Mouse (Mus musculus): ENCODE measurements around the gene Aipl1. TPM values are rescaled to one million over a fixed set of nuclear protein-coding genes. Genes with fewer than 3 reads are reported as not detected.

Gene Aipl1
- polyA plus RNA-seq, 1 experiment from 2014 or later = 0.05 TPM

- no peaks in the 10 kb centered on the region for H3K27me3 ChIP-seq (ENCODE audit: insufficient read depth, low read length)
- no peaks in the 10 kb centered on the region for H3K9me3 ChIP-seq (ENCODE audit: low read length)
- H3K9ac ChIP-seq (replicated peaks) = no peak overlapping the region
- peak; percentile 31; the same call in 1 of the 2 replicates for ATAC-seq
- no peaks in the 10 kb centered on the region for H3K36me3 ChIP-seq (replicated peaks; ENCODE audit: insufficient read depth, low read length)
- no peak overlapping the region for H3K4me2 ChIP-seq (ENCODE audit: low read depth, low read length)
- no peak for DNase-seq
- peaks cover 2% of the 10 kb centered on the region; the same call in 1 of the 2 replicates for H3K4me1 ChIP-seq (ENCODE audit: insufficient read depth)
- H3K27ac ChIP-seq (ENCODE audit: low read depth) = no peak overlapping the region
- WGBS (ENCODE audit: insufficient replicate concordance) = 47% methylated on average over 5 of the region's 5 CpGs
- TF ChIP-seq CTCF (IDR thresholded peaks at IDR 0.05; ENCODE audit: low read depth) (no peak), EP300 (IDR thresholded peaks at IDR 0.05; ENCODE audit: low read depth) (no peak)
- no peak overlapping the region for H3K4me3 ChIP-seq (ENCODE audit: low read depth, low read length)
Measured at GRCm38 (mm10) chr11:72010367-72010766, 26.9 kb downstream of the Aipl1 start.

- WGBS (ENCODE audit: insufficient replicate concordance) = 65% methylated on average over 5 of the region's 6 CpGs
- no peak for DNase-seq
Measured at GRCm38 (mm10) chr11:72005547-72005946, 31.8 kb downstream of the Aipl1 start.

GRCm38 (mm10) chr11:72003171-72003570 is 34.1 kb downstream of the Aipl1 start:
- no peak for DNase-seq

More at GRCm38 (mm10) chr11:72005547-72005946, 31.8 kb downstream of the Aipl1 start:
- H3K4me1 ChIP-seq (ENCODE audit: insufficient read depth) = no peaks in the 10 kb centered on the region
- ATAC-seq = no peak
- H3K4me2 ChIP-seq (ENCODE audit: low read depth, low read length) = no peak overlapping the region
- H3K27me3 ChIP-seq (ENCODE audit: insufficient read depth, low read length) = no peaks in the 10 kb centered on the region
- H3K36me3 ChIP-seq (replicated peaks; ENCODE audit: insufficient read depth, low read length) = no peaks in the 10 kb centered on the region
- no peak overlapping the region for H3K9ac ChIP-seq (replicated peaks)
- no peaks in the 10 kb centered on the region for H3K9me3 ChIP-seq (ENCODE audit: low read length)
- no peak overlapping the region for H3K4me3 ChIP-seq (ENCODE audit: low read depth, low read length)
- no peak overlapping the region for H3K27ac ChIP-seq (ENCODE audit: low read depth)
- TF ChIP-seq CTCF (IDR thresholded peaks at IDR 0.05; ENCODE audit: low read depth) = no peak

GRCm38 (mm10) chr11:72002138-72002853 is 35.0 kb downstream of the Aipl1 start:
- H3K9ac ChIP-seq (replicated peaks) = no peak overlapping the region
- no peaks in the 10 kb centered on the region for H3K36me3 ChIP-seq (replicated peaks; ENCODE audit: insufficient read depth, low read length)
- 39% methylated on average over 13 of the region's 13 CpGs for whole genome bisulfite sequencing (ENCODE audit: insufficient replicate concordance)
- H3K4me3 ChIP-seq (ENCODE audit: low read depth, low read length) = no peak overlapping the region
- no peak overlapping the region for H3K27ac ChIP-seq (ENCODE audit: low read depth)
- ATAC-seq (no peak), DNase-seq (peak; percentile 61)
- H3K4me1 ChIP-seq (ENCODE audit: insufficient read depth) = no peaks in the 10 kb centered on the region
- H3K27me3 ChIP-seq (ENCODE audit: insufficient read depth, low read length) = no peaks in the 10 kb centered on the region
- H3K4me2 ChIP-seq (ENCODE audit: low read depth, low read length) = no peak overlapping the region
- no peak for TF ChIP-seq EP300 (IDR thresholded peaks at IDR 0.05; ENCODE audit: low read depth)
- TF ChIP-seq CTCF (IDR thresholded peaks at IDR 0.05; ENCODE audit: low read depth) = peak; percentile 76
- H3K9me3 ChIP-seq (ENCODE audit: low read length) = no peaks in the 10 kb centered on the region

More at GRCm38 (mm10) chr11:72003171-72003570, 34.1 kb downstream of the Aipl1 start:
- Histone ChIP-seq H3K4me2 (ENCODE audit: low read depth, low read length) (no peak overlapping the region), H3K9ac (replicated peaks) (no peak overlapping the region), H3K4me3 (ENCODE audit: low read depth, low read length) (no peak overlapping the region), H3K27me3 (ENCODE audit: insufficient read depth, low read length) (no peaks in the 10 kb centered on the region), H3K4me1 (ENCODE audit: insufficient read depth) (no peaks in the 10 kb centered on the region), H3K36me3 (replicated peaks; ENCODE audit: insufficient read depth, low read length) (no peaks in the 10 kb centered on the region), H3K27ac (ENCODE audit: low read depth) (no peak overlapping the region), H3K9me3 (ENCODE audit: low read length) (no peaks in the 10 kb centered on the region)
- no peak for TF ChIP-seq EP300 (IDR thresholded peaks at IDR 0.05; ENCODE audit: low read depth)
- no peak for TF ChIP-seq CTCF (IDR thresholded peaks at IDR 0.05; ENCODE audit: low read depth)
- no peak for ATAC-seq
- 63% methylated on average over 9 of the region's 9 CpGs for WGBS (ENCODE audit: insufficient replicate concordance)

DNA sequence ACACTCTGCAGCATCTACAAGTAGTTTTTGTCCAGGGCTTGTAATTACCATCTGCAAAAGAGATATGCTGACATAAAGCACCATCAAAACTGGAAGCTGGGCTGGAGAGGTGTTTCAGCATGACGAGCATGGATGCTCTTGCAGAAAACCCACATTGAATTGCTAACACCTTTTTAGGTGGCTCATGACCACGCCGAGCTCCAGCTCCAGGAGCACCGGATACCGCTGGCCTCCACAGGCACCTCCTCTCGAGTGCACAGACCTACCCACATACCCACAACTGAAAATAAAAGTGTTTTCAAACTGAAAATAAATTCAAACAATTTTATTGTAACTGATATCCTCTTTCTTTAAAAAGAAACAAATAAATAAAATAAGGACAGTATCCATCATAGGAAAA is 37.1 kb downstream of the Aipl1 start:
- no peak overlapping the region for H3K4me3 ChIP-seq (ENCODE audit: low read depth, low read length)
- ATAC-seq (no peak), DNase-seq (no peak)
- H3K4me1 ChIP-seq (ENCODE audit: insufficient read depth) = no peaks in the 10 kb centered on the region
- H3K27ac ChIP-seq (ENCODE audit: low read depth) = no peak overlapping the region
- WGBS (ENCODE audit: insufficient replicate concordance) = 72% methylated on average over 6 of the region's 6 CpGs
- H3K36me3 ChIP-seq (replicated peaks; ENCODE audit: insufficient read depth, low read length) = no peaks in the 10 kb centered on the region
- H3K9me3 ChIP-seq (ENCODE audit: low read length) = no peaks in the 10 kb centered on the region
- no peak overlapping the region for H3K4me2 ChIP-seq (ENCODE audit: low read depth, low read length)
- no peak overlapping the region for H3K9ac ChIP-seq (replicated peaks)
- TF ChIP-seq EP300 (IDR thresholded peaks at IDR 0.05; ENCODE audit: low read depth) (no peak), CTCF (IDR thresholded peaks at IDR 0.05; ENCODE audit: low read depth) (no peak)
- no peaks in the 10 kb centered on the region for H3K27me3 ChIP-seq (ENCODE audit: insufficient read depth, low read length)

GRCm38 (mm10) chr11:71996805-71997204 is 40.5 kb downstream of the Aipl1 start:
- no peak overlapping the region for H3K27ac ChIP-seq (ENCODE audit: low read depth)
- no peak for TF ChIP-seq EP300 (IDR thresholded peaks at IDR 0.05; ENCODE audit: low read depth)
- no peak for TF ChIP-seq CTCF (IDR thresholded peaks at IDR 0.05; ENCODE audit: low read depth)
- ATAC-seq (no peak), DNase-seq (no peak)
- H3K4me1 ChIP-seq (ENCODE audit: insufficient read depth) = no peaks in the 10 kb centered on the region
- H3K9me3 ChIP-seq (ENCODE audit: low read length) = no peaks in the 10 kb centered on the region
- no peak overlapping the region for H3K4me2 ChIP-seq (ENCODE audit: low read depth, low read length)
- 26% methylated on average over 11 of the region's 11 CpGs for WGBS (ENCODE audit: insufficient replicate concordance)
- no peaks in the 10 kb centered on the region for H3K27me3 ChIP-seq (ENCODE audit: insufficient read depth, low read length)
- H3K36me3 ChIP-seq (replicated peaks; ENCODE audit: insufficient read depth, low read length) = no peaks in the 10 kb centered on the region
- no peak overlapping the region for H3K4me3 ChIP-seq (ENCODE audit: low read depth, low read length)
- H3K9ac ChIP-seq (replicated peaks) = no peak overlapping the region

Data from liver, postnatal 0 days (tissue).